Mouse (Mus musculus): ENCODE data around the gene Ubxn2a.

DNA sequence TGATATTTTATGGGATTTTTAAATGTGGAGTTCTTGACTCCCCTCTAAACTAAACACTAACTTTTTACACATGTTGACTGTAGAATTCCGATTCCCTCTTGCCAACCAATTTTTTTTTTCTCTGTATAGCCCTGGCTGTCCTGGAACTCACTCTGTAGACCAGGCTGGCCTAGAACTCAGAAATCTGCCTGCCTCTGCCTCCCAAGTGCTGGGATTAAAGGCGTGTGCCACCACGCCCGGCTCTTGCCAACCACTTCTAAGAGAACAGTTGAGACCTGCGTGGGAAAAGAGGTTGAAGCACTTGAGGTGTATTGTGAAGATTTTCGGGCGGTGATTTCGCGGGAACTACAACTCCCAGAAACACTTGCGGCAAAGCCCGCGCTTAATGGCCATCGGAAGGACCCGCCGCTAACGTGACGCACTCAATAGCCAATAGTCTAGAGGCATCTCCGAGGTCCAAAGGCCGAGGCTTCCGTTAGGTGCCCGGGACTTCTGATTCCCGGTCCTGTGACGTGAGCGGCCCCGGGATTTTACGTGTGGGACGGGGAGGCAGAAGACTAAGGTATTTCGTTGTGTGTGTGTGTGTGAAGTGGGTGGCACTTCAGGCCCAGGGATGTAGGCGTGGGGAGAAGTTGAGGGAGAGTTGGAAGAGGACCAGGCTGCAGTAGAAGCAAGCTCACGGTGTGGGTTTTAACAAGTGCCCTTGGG lies 64.5 kb downstream of the Ubxn2a start, which contains the start of gene Wdcp:
- TF ChIP-seq GATA1 (IDR thresholded peaks at IDR 0.05; ENCODE audit: low read length) (no peak), TAL1 (IDR thresholded peaks at IDR 0.05; ENCODE audit: low read length) (no peak)
